Mouse (Mus musculus): Measurements from ENCODE around the gene Ykt6. TPM values are rescaled to one million over a fixed set of nuclear protein-coding genes. Genes with fewer than 3 reads are reported as not detected.
A peak's percentile ranks its signal among the peaks of the same experiment; 100 is the strongest.

The Ykt6 gene
- total and polyA plus RNA-seq, 3 experiments = 76.5 to 98.1 (median 89.5) TPM

- Histone ChIP-seq H3K9me3 (replicated peaks; ENCODE audit: insufficient read depth, low read length) (no peaks in the 10 kb centered on the region), H3K27me3 (ENCODE audit: control insufficient read depth in 1 of 2, insufficient read depth in 2 of 2, low read length in 2 of 2) (peaks cover 1 to 2% of the 10 kb centered on the region in 2 experiments; a peak in 2 of 4 replicates), H3K9ac (ENCODE audit: control insufficient read depth, low read depth, low read length, poor library complexity, severe bottlenecking) (no peak overlapping the region), H3K79me2 (ENCODE audit: control insufficient read depth, insufficient read depth, low read length, poor library complexity) (no peaks in the 10 kb centered on the region), H3K4me1 (ENCODE audit: control insufficient read depth in 1 of 2, insufficient read depth in 2 of 2, low read length in 2 of 2) (peaks cover 7 to 18% of the 10 kb centered on the region in 2 experiments), H3K27ac (ENCODE audit: control insufficient read depth, low read depth, low read length) (no peak overlapping the region), H3K4me3 (ENCODE audit: control insufficient read depth in 1 of 2, insufficient read depth in 1 of 2, low read depth in 2 of 2, low read length in 2 of 2) (no peak overlapping the region), H3K36me3 (ENCODE audit: control insufficient read depth in 1 of 2, insufficient read depth in 2 of 2, low read length in 2 of 2) (peaks cover 0 to 6% of the 10 kb centered on the region in 2 experiments; a peak in 2 of 4 replicates)
- TF ChIP-seq RCOR1 (IDR thresholded peaks at IDR 0.05; ENCODE audit: low read depth, low read length) = no peak
- no peak for TF ChIP-seq KAT2A (conservative IDR thresholded peaks at IDR 0.05; ENCODE audit: low read depth, low read length)
- TF ChIP-seq TBP (IDR thresholded peaks at IDR 0.05; ENCODE audit: low read depth, low read length) = no peak
- no peak for TF ChIP-seq ETS1 (IDR thresholded peaks at IDR 0.05; ENCODE audit: low read depth, low read length)
- TF ChIP-seq NELFE (IDR thresholded peaks at IDR 0.05; ENCODE audit: low read depth, low read length) = no peak
- no peak for DNase-seq (ENCODE audit: low read depth, low spot score)
Observed at GRCm38 (mm10) chr11:5948546-5949250, 6.8 kb upstream of the Ykt6 start.

GRCm38 (mm10) chr11:5949586-5950352, 5.7 kb upstream of the Ykt6 start, which contains the start of gene Gck:
TSS of gene Gck (minus strand) at chr11:5950081.
- Histone ChIP-seq H3K36me3 (ENCODE audit: control insufficient read depth in 1 of 2, insufficient read depth in 2 of 2, low read length in 2 of 2) (peaks cover 0 to 6% of the 10 kb centered on the region in 2 experiments; a peak in 2 of 4 replicates), H3K9ac (ENCODE audit: control insufficient read depth, low read depth, low read length, poor library complexity, severe bottlenecking) (no peak within 1 kb of the TSS), H3K79me2 (ENCODE audit: control insufficient read depth, insufficient read depth, low read length, poor library complexity) (no peaks in the 10 kb centered on the region), H3K9me3 (replicated peaks; ENCODE audit: insufficient read depth, low read length) (no peaks in the 10 kb centered on the region), H3K4me3 (ENCODE audit: control insufficient read depth in 1 of 2, insufficient read depth in 1 of 2, low read depth in 2 of 2, low read length in 2 of 2) (no peak within 1 kb of the TSS), H3K27ac (ENCODE audit: control insufficient read depth, low read depth, low read length) (no peak within 1 kb of the TSS), H3K4me1 (ENCODE audit: control insufficient read depth in 1 of 2, insufficient read depth in 2 of 2, low read length in 2 of 2) (peaks cover 7 to 18% of the 10 kb centered on the region in 2 experiments), H3K27me3 (ENCODE audit: control insufficient read depth in 1 of 2, insufficient read depth in 2 of 2, low read length in 2 of 2) (no peaks in the 10 kb centered on the region)
- peak; percentile 78 for DNase-seq (ENCODE audit: low read depth, low spot score)
- no peak for TF ChIP-seq ZKSCAN1 (IDR thresholded peaks at IDR 0.05; ENCODE audit: low read depth, low read length)
- TF ChIP-seq MXI1 (IDR thresholded peaks at IDR 0.05; ENCODE audit: low read depth, low read length) = peak; percentile 37; the same call in 1 of the 2 replicates
- no peak for TF ChIP-seq ZC3H11A (IDR thresholded peaks at IDR 0.05; ENCODE audit: low read depth, low read length)
- no peak for TF ChIP-seq MAFK (IDR thresholded peaks at IDR 0.05; ENCODE audit: borderline replicate concordance, low read depth, low read length)
- TF ChIP-seq MYB (IDR thresholded peaks at IDR 0.05; ENCODE audit: low read depth, low read length) = no peak
- no peak for TF ChIP-seq TCF12 (IDR thresholded peaks at IDR 0.05; ENCODE audit: low read depth, low read length)
- no peak for TF ChIP-seq BHLHE40 (IDR thresholded peaks at IDR 0.05; ENCODE audit: borderline replicate concordance, low read depth, low read length)
- TF ChIP-seq POLR2A (IDR thresholded peaks at IDR 0.05; ENCODE audit: control insufficient read depth in 1 of 2, insufficient read depth in 1 of 2, low read depth in 1 of 2, low read length in 2 of 2, poor library complexity in 1 of 2) = no peak
- no peak for TF ChIP-seq ELF1 (IDR thresholded peaks at IDR 0.05; ENCODE audit: low read depth, low read length)
- no peak for TF ChIP-seq HCFC1 (IDR thresholded peaks at IDR 0.05; ENCODE audit: low read depth, low read length)
- no peak for TF ChIP-seq NELFE (IDR thresholded peaks at IDR 0.05; ENCODE audit: low read depth, low read length)
- no peak for TF ChIP-seq ZNF384 (IDR thresholded peaks at IDR 0.05; ENCODE audit: low read depth, low read length)
- no peak for TF ChIP-seq JUND (IDR thresholded peaks at IDR 0.05; ENCODE audit: low read depth, low read length)
- no peak for TF ChIP-seq E2F4 (IDR thresholded peaks at IDR 0.05; ENCODE audit: borderline replicate concordance, low read depth, low read length)
- no peak for TF ChIP-seq USF2 (IDR thresholded peaks at IDR 0.05; ENCODE audit: borderline replicate concordance in 1 of 2, insufficient read depth in 1 of 2, low read depth in 1 of 2, low read length in 2 of 2)
- no peak for TF ChIP-seq UBTF (IDR thresholded peaks at IDR 0.05; ENCODE audit: borderline replicate concordance, insufficient read depth, low read depth, low read length)
- no peak for TF ChIP-seq POLR2AphosphoS2 (IDR thresholded peaks at IDR 0.05; ENCODE audit: low read length)
- TF ChIP-seq GATA1 (IDR thresholded peaks at IDR 0.05; ENCODE audit: low read depth, low read length) = no peak
- TF ChIP-seq RCOR1 (IDR thresholded peaks at IDR 0.05; ENCODE audit: low read depth, low read length) = 0 out of 2 replicates have a peak, but pooled peaks have one; percentile 16
- no peak for TF ChIP-seq POLR2AphosphoS5 (IDR thresholded peaks at IDR 0.05; ENCODE audit: borderline replicate concordance, low read depth, low read length)
- TF ChIP-seq CHD2 (IDR thresholded peaks at IDR 0.05; ENCODE audit: low read length) = no peak
- 0 out of 2 replicates have a peak, but pooled peaks have one; percentile 17 for TF ChIP-seq MYC (IDR thresholded peaks at IDR 0.05; ENCODE audit: low read depth, low read length)
- TF ChIP-seq ZMIZ1 (IDR thresholded peaks at IDR 0.05; ENCODE audit: low read depth, low read length) = no peak
- no peak for TF ChIP-seq MEF2A (IDR thresholded peaks at IDR 0.05; ENCODE audit: extremely low read depth, insufficient replicate concordance, low read depth, low read length, poor library complexity, severe bottlenecking)
- TF ChIP-seq ETS1 (IDR thresholded peaks at IDR 0.05; ENCODE audit: low read depth, low read length) = no peak

Measured in MEL (cell line).